Comparison of ENCODE assay signal across 27 mouse cellular contexts in the genomic region with DNA sequence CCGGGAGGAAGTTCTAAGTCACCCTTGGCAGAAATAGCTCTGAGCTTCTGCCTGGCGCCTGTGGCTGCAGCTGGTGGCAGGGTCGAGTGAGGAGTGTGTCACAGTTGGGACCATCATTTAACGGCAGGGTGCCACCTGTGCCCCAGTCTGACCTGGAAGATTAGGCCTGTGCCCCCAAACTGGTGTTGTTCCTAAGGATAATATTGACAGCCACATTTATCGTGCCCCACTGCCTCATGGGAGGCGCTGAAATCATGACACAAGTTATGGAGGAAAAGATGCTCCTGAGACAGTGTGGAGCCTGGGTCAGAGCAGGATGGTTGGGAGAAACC. TPM values are rescaled to one million over a fixed set of nuclear protein-coding genes. Genes with fewer than 3 reads are reported as not detected.
DNase-seq lines count a peak whose midpoint lies in the region; ATAC-seq and TF ChIP-seq lines count a peak whose summit lies in the region.
"Had no signal": no experiment of that assay in that cellular context is flagged by ENCODE, and none has a peak within 500 bp of the region (broad histone marks: within the 10 kb centered on the region; RNA-seq: fewer than 3 reads in every experiment).

No protein-coding gene starts in this region.

- H3K9ac ChIP-seq in hindbrain, embryonic 16.5 days (ENCODE audit: low read depth, low read length): no peak overlapping the region
- H3K9ac ChIP-seq in MEL (ENCODE audit: control insufficient read depth, low read depth, low read length, poor library complexity, severe bottlenecking): peak overlapping the region; percentile 84
- H3K9ac ChIP-seq in liver, embryonic 14.5 days (replicated peaks): peak overlapping the region; percentile 24
- H3K9ac ChIP-seq: forebrain, embryonic 15.5 days; heart, embryonic 12.5 days; hindbrain, embryonic 14.5 days; intestine, embryonic 15.5 days; kidney, embryonic 15.5 days; midbrain, embryonic 12.5 days had no signal

- H3K4me2 ChIP-seq in hindbrain, embryonic 16.5 days (ENCODE audit: low read length): no peak overlapping the region
- H3K4me2 ChIP-seq in liver, embryonic 14.5 days (ENCODE audit: low read depth): peak overlapping the region; percentile 1; the same call in 1 of the 2 replicates
- H3K4me2 ChIP-seq: forebrain, embryonic 15.5 days; heart, embryonic 12.5 days; hindbrain, embryonic 14.5 days; intestine, embryonic 15.5 days; kidney, embryonic 15.5 days; midbrain, embryonic 12.5 days had no signal

- TF ChIP-seq POLR2A in MEL (IDR thresholded peaks at IDR 0.05; ENCODE audit: control insufficient read depth in 1 of 2, insufficient read depth in 1 of 2, low read depth in 1 of 2, low read length in 2 of 2, poor library complexity in 1 of 2): no peak

- peak in 1 of 2 experiments; percentile 11; a peak in 1 of 4 replicates for TF ChIP-seq EP300 in MEL (IDR thresholded peaks at IDR 0.05; ENCODE audit: low read depth in 1 of 2, low read length in 2 of 2)
- TF ChIP-seq EP300 in liver, embryonic 14.5 days (IDR thresholded peaks at IDR 0.05; ENCODE audit: low read depth): 0 out of 2 replicates have a peak, but pooled peaks have one; percentile 48

- no peak overlapping the region for H3K4me3 ChIP-seq in hindbrain, embryonic 10.5 days
- no peak overlapping the region for H3K4me3 ChIP-seq in hindbrain, embryonic 16.5 days (ENCODE audit: low read length)
- H3K4me3 ChIP-seq in MEL (ENCODE audit: control insufficient read depth in 1 of 2, insufficient read depth in 1 of 2, low read depth in 2 of 2, low read length in 2 of 2): no peak overlapping the region
- H3K4me3 ChIP-seq in liver, embryonic 14.5 days (ENCODE audit: insufficient read depth in 1 of 2, low read depth in 2 of 2, low read length in 2 of 2): no peak overlapping the region
- H3K4me3 ChIP-seq: forebrain, embryonic 15.5 days; heart, embryonic 12.5 days; intestine, embryonic 15.5 days; kidney, embryonic 15.5 days; limb, embryonic 10.5 days; midbrain, embryonic 12.5 days had no signal

- whole genome bisulfite sequencing in hindbrain, embryonic 10.5 days: 81% methylated on average over 6 of the region's 6 CpGs
- WGBS in hindbrain, embryonic 16.5 days: 79% methylated on average over 6 of the region's 6 CpGs
- WGBS in liver, embryonic 14.5 days (ENCODE audit: insufficient replicate concordance): 20% methylated on average over 6 of the region's 6 CpGs

- no peak for ATAC-seq in hindbrain, embryonic 16.5 days
- no peak for ATAC-seq in liver, embryonic 14.5 days (ENCODE audit: insufficient read depth)
- ATAC-seq in frontal cortex, adult (ENCODE audit: low TSS enrichment): no peak
- ATAC-seq: forebrain, embryonic 15.5 days; intestine, embryonic 15.5 days had no signal

- no peak for TF ChIP-seq CTCF in MEL (IDR thresholded peaks at IDR 0.05 in 2 of 3, conservative IDR thresholded peaks at IDR 0.05 in 1 of 3; ENCODE audit: control insufficient read depth in 1 of 3, insufficient read depth in 1 of 3, low read depth in 2 of 3, low read length in 3 of 3, poor library complexity in 1 of 3, severe bottlenecking in 1 of 3)
- TF ChIP-seq CTCF in liver, embryonic 14.5 days (IDR thresholded peaks at IDR 0.05; ENCODE audit: low read depth): no peak

- no peak for DNase-seq in hindbrain, embryonic 10.5 days (ENCODE audit: low spot score)
- DNase-seq in MEL (ENCODE audit: low read depth, low spot score): peak; percentile 47
- DNase-seq in liver, embryonic 14.5 days (ENCODE audit: low read depth in 3 of 3, low spot score in 3 of 3): no peak
- DNase-seq in thymus, postnatal 14 days: peak; percentile 51
- no peak for DNase-seq in adrenal gland, postnatal 36 days
- DNase-seq: cerebellum, adult 9-10 months; gastrocnemius, postnatal 36 days; kidney, postnatal 4 days; layer of hippocampus, adult 9-11 months; lung, adult 18-20 months; spleen, adult 18-20 months had no signal

- H3K4me1 ChIP-seq in hindbrain, embryonic 10.5 days (replicated peaks): peaks cover 37% of the 10 kb centered on the region
- H3K4me1 ChIP-seq in hindbrain, embryonic 16.5 days (ENCODE audit: control insufficient read depth, insufficient read depth, low read depth, low read length): no peaks in the 10 kb centered on the region
- peaks cover 39 to 74% of the 10 kb centered on the region in 2 experiments for H3K4me1 ChIP-seq in MEL (ENCODE audit: control insufficient read depth in 1 of 2, insufficient read depth in 2 of 2, low read length in 2 of 2)
- H3K4me1 ChIP-seq in liver, embryonic 14.5 days (replicated peaks; ENCODE audit: control insufficient read depth in 2 of 2, insufficient read depth in 2 of 2, low read length in 1 of 2): peaks cover 81 to 85% of the 10 kb centered on the region in 2 experiments
- H3K4me1 ChIP-seq: forebrain, embryonic 15.5 days; intestine, embryonic 15.5 days had no signal

- 0 out of 2 replicates have a peak overlapping the region, but pooled peaks have one; percentile 35 for H3K27ac ChIP-seq in hindbrain, embryonic 10.5 days
- H3K27ac ChIP-seq in hindbrain, embryonic 16.5 days (ENCODE audit: low read depth, low read length): no peak overlapping the region
- peak overlapping the region; percentile 100 for H3K27ac ChIP-seq in MEL (ENCODE audit: control insufficient read depth, low read depth, low read length)
- H3K27ac ChIP-seq in liver, embryonic 14.5 days: peak overlapping the region; percentile 98
- H3K27ac ChIP-seq: forebrain, embryonic 15.5 days; hindbrain, embryonic 14.5 days; intestine, embryonic 15.5 days; kidney, embryonic 15.5 days; midbrain, embryonic 12.5 days had no signal

- H3K27me3 ChIP-seq in hindbrain, embryonic 10.5 days (ENCODE audit: insufficient read depth, poor library complexity, severe bottlenecking): 0 out of 2 replicates have a peak, but pooled peaks cover 2% of the 10 kb centered on the region
- H3K27me3 ChIP-seq in hindbrain, embryonic 16.5 days (replicated peaks; ENCODE audit: control insufficient read depth, insufficient read depth, low read length): no peaks in the 10 kb centered on the region
- no peaks in the 10 kb centered on the region for H3K27me3 ChIP-seq in MEL (ENCODE audit: control insufficient read depth in 1 of 2, insufficient read depth in 2 of 2, low read length in 2 of 2)
- H3K27me3 ChIP-seq in liver, embryonic 14.5 days (ENCODE audit: control insufficient read depth, insufficient read depth, low read length): no peaks in the 10 kb centered on the region
- H3K27me3 ChIP-seq: forebrain, embryonic 15.5 days; heart, embryonic 12.5 days; intestine, embryonic 15.5 days; kidney, embryonic 15.5 days had no signal

- H3K36me3 ChIP-seq in hindbrain, embryonic 10.5 days: no peaks in the 10 kb centered on the region
- H3K36me3 ChIP-seq in hindbrain, embryonic 16.5 days (ENCODE audit: control insufficient read depth, insufficient read depth, low read length): no peaks in the 10 kb centered on the region
- H3K36me3 ChIP-seq in MEL (ENCODE audit: control insufficient read depth in 1 of 2, insufficient read depth in 2 of 2, low read length in 2 of 2): peaks cover 0 to 68% of the 10 kb centered on the region in 2 experiments; a peak in 2 of 4 replicates
- H3K36me3 ChIP-seq in liver, embryonic 14.5 days (replicated peaks; ENCODE audit: control insufficient read depth, insufficient read depth, low read depth): no peaks in the 10 kb centered on the region
- H3K36me3 ChIP-seq: forebrain, embryonic 15.5 days; heart, embryonic 12.5 days; intestine, embryonic 15.5 days; kidney, embryonic 15.5 days; limb, embryonic 10.5 days; midbrain, embryonic 12.5 days had no signal

- TF ChIP-seq RAD21 in MEL (IDR thresholded peaks at IDR 0.05; ENCODE audit: low read depth, low read length): no peak

- no peaks in the 10 kb centered on the region for H3K9me3 ChIP-seq in hindbrain, embryonic 10.5 days
- no peaks in the 10 kb centered on the region for H3K9me3 ChIP-seq in hindbrain, embryonic 16.5 days (ENCODE audit: control insufficient read depth, low read length)
- no peaks in the 10 kb centered on the region for H3K9me3 ChIP-seq in MEL (replicated peaks; ENCODE audit: insufficient read depth, low read length)
- H3K9me3 ChIP-seq in liver, embryonic 14.5 days (ENCODE audit: control insufficient read depth, low read length): no peaks in the 10 kb centered on the region
- H3K9me3 ChIP-seq: forebrain, embryonic 15.5 days; heart, embryonic 12.5 days; intestine, embryonic 15.5 days; kidney, embryonic 15.5 days; limb, embryonic 10.5 days; midbrain, embryonic 12.5 days had no signal

- H3K79me2 ChIP-seq in MEL (ENCODE audit: control insufficient read depth, insufficient read depth, low read length, poor library complexity): peaks cover 2% of the 10 kb centered on the region; the same call in 1 of the 2 replicates

RNA-seq across cellular contexts. Expression of gene Gtf3c5, which starts 16.0 kb away (rescaled TPM):
- polyA plus RNA-seq in hindbrain, embryonic 10.5 days (2016; fragmentation: Nextera tagmentation; extraction: Ambion mirVana): 59.8 and 61.0 TPM in 2 replicates
- polyA plus RNA-seq in hindbrain, embryonic 16.5 days (2015; fragmentation: Nextera tagmentation; extraction: Ambion mirVana): 39.5 and 44.1 TPM in 2 replicates
- 20.3 and 22.5 TPM in 2 replicates for total RNA-seq in MEL (2012; rRNA removed)
- 10 to 100 TPM in 1 of 2 experiments, not detected in 1; 50.2 TPM for polyA plus RNA-seq in MEL (2012; ENCODE audit: insufficient read depth in 1 of 2, insufficient read length in 2 of 2, low read depth in 1 of 2, low replicate concordance in 2 of 2, missing spikeins in 1 of 2)
- 10.0 and 11.6 TPM in 2 replicates for polyA plus RNA-seq in liver, embryonic 14.5 days (2012; rRNA removed)
- 7.6 and 9.0 TPM in 2 replicates for polyA plus RNA-seq in liver, embryonic 14.5 days (2014; fragmentation: Nextera tagmentation; extraction: Ambion mirVana)
- 10 to 100 TPM; 17.5 to 19.5 TPM for total RNA-seq in adrenal gland, postnatal 36 days (2021)

RNA-seq across cellular contexts. Expression of gene Gfi1b, which starts 22.2 kb away (rescaled TPM):
- 3.4 and 4.7 TPM in 2 replicates for polyA plus RNA-seq in hindbrain, embryonic 10.5 days (2016; fragmentation: Nextera tagmentation; extraction: Ambion mirVana)
- polyA plus RNA-seq in hindbrain, embryonic 16.5 days (2015; fragmentation: Nextera tagmentation; extraction: Ambion mirVana): not detected in 2 replicates
- 75.1 and 82.9 TPM in 2 replicates for total RNA-seq in MEL (2012; rRNA removed)
- 100 to 1,000 TPM; 194 to 277 TPM for polyA plus RNA-seq in MEL (2012; ENCODE audit: insufficient read depth in 1 of 2, insufficient read length in 2 of 2, low read depth in 1 of 2, low replicate concordance in 2 of 2, missing spikeins in 1 of 2)
- 72.5 and 86.9 TPM in 2 replicates for polyA plus RNA-seq in liver, embryonic 14.5 days (2012; rRNA removed)
- polyA plus RNA-seq in liver, embryonic 14.5 days (2014; fragmentation: Nextera tagmentation; extraction: Ambion mirVana): 89.2 and 107 TPM in 2 replicates
- not detected for total RNA-seq in adrenal gland, postnatal 36 days (2021)
- total RNA-seq: adrenal gland, adult 18-20 months; gastrocnemius, postnatal 36 days; heart, postnatal 25 days; left cerebral cortex, adult 8-10 months had no signal
- polyA plus RNA-seq: cortical plate, adult 2 months; forebrain, embryonic 15.5 days; hindbrain, embryonic 14.5 days; neural tube, embryonic 14.5 days had no signal

RNA-seq across cellular contexts. Expression of gene Cel, which starts 36.3 kb away (rescaled TPM):
- polyA plus RNA-seq in hindbrain, embryonic 10.5 days (2016; fragmentation: Nextera tagmentation; extraction: Ambion mirVana): not detected in 2 replicates
- polyA plus RNA-seq in hindbrain, embryonic 16.5 days (2015; fragmentation: Nextera tagmentation; extraction: Ambion mirVana): not detected in 2 replicates
- not detected in 2 replicates for total RNA-seq in MEL (2012; rRNA removed)
- not detected for polyA plus RNA-seq in MEL (2012; ENCODE audit: insufficient read depth in 1 of 2, insufficient read length in 2 of 2, low read depth in 1 of 2, low replicate concordance in 2 of 2, missing spikeins in 1 of 2)
- polyA plus RNA-seq in liver, embryonic 14.5 days (2012; rRNA removed): 0.10 and 0.19 TPM in 2 replicates
- 0.39 TPM in 1 of 2 replicates, not detected in the other for polyA plus RNA-seq in liver, embryonic 14.5 days (2014; fragmentation: Nextera tagmentation; extraction: Ambion mirVana)
- total RNA-seq in adrenal gland, postnatal 36 days (2021): not detected
- total RNA-seq: adrenal gland, adult 18-20 months; CH12.LX; gastrocnemius, postnatal 36 days; heart, postnatal 25 days; left cerebral cortex, adult 8-10 months had no signal
- polyA plus RNA-seq: embryonic facial prominence, embryonic 11.5 days; heart, embryonic 12.5 days; hindbrain, embryonic 14.5 days; limb, embryonic 10.5 days; midbrain, embryonic 12.5 days; neural tube, embryonic 14.5 days had no signal

RNA-seq across cellular contexts. Expression of gene Tsc1, which starts 41.5 kb away (rescaled TPM):
- 21.8 and 23.8 TPM in 2 replicates for polyA plus RNA-seq in hindbrain, embryonic 10.5 days (2016; fragmentation: Nextera tagmentation; extraction: Ambion mirVana)
- polyA plus RNA-seq in hindbrain, embryonic 16.5 days (2015; fragmentation: Nextera tagmentation; extraction: Ambion mirVana): 28.8 and 30.6 TPM in 2 replicates
- 7.5 and 8.0 TPM in 2 replicates for total RNA-seq in MEL (2012; rRNA removed)
- 10 to 100 TPM in 1 of 2 experiments, not detected in 1; 16.4 TPM for polyA plus RNA-seq in MEL (2012; ENCODE audit: insufficient read depth in 1 of 2, insufficient read length in 2 of 2, low read depth in 1 of 2, low replicate concordance in 2 of 2, missing spikeins in 1 of 2)
- 4.5 and 5.4 TPM in 2 replicates for polyA plus RNA-seq in liver, embryonic 14.5 days (2012; rRNA removed)
- 5.3 and 7.5 TPM in 2 replicates for polyA plus RNA-seq in liver, embryonic 14.5 days (2014; fragmentation: Nextera tagmentation; extraction: Ambion mirVana)
- 10 to 100 TPM; 17.6 to 19.6 TPM for total RNA-seq in adrenal gland, postnatal 36 days (2021)

Comparison
In these comparisons a context has a peak if more than half of its experiments do, and no peak if none do; other contexts are left out.
1. DNase-seq: peak in MEL (single experiment) and thymus, postnatal 14 days (single experiment); none in hindbrain, embryonic 10.5 days (single experiment), liver, embryonic 14.5 days (0 of 3) and adrenal gland, postnatal 36 days (0 of 2).
2. RNA of gene Gfi1b, which starts 22.2 kb away (polyA plus RNA-seq): 194 to 277 TPM in MEL and 72.5 to 107 TPM in liver, embryonic 14.5 days; 3.4 to 4.7 TPM in hindbrain, embryonic 10.5 days and not detected in hindbrain, embryonic 16.5 days; every median in the first group is over 10 times any median in the second.